Mouse (Mus musculus) spleen, adult 2 months (tissue): ENCODE data around the gene Ccdc91.

Experiments used
- CTCF ChIP-seq: fragments of 200-500 bp; IDR thresholded peaks from 2 replicates; pipeline ENCODE4 v1.5.1; 2011; ENCODE audit warnings: mild to moderate bottlenecking, inconsistent platforms; ENCODE audit not compliant: insufficient read depth, insufficient read length, insufficient replicate concordance; ENCODE audit errors: extremely low read depth
- POLR2A ChIP-seq: fragments of 200-500 bp; IDR thresholded peaks from 2 replicates; pipeline ENCODE4 v1.6.1; 2011; ENCODE audit warnings: low read depth, low read length, inconsistent platforms

GRCm38 (mm10) chr6:147644391-147644790, 168.8 kb downstream of the Ccdc91 start:
- TF ChIP-seq POLR2A (no peak), CTCF (no peak)
